Mouse (Mus musculus) embryonic facial prominence, embryonic 13.5 days (tissue): ENCODE data around the gene Trim67. TPM values are rescaled to one million over a fixed set of nuclear protein-coding genes. Genes with fewer than 3 reads are reported as not detected.

Source experiments
- ATAC-seq: fragments of 200-750 bp; cut with Nextera tagmentation; 2 replicates; pipeline ENCODE4 v1.8.0; 2017; ENCODE audit warnings: low read depth; ENCODE audit not compliant: insufficient number of reproducible peaks, insufficient read depth, low FRiP score, low TSS enrichment
- H3K27ac ChIP-seq: fragments of 300-500 bp; sonication (generic); 2 replicates; pipeline ENCODE4 v1.5.1; 2015; ENCODE audit warnings: moderate library complexity, mild to moderate bottlenecking, inconsistent platforms
- H3K27me3 ChIP-seq: fragments of 300-500 bp; sonication (generic); 2 replicates; pipeline ENCODE4 v1.6.1; 2015; ENCODE audit warnings: mild to moderate bottlenecking, inconsistent platforms
- H3K36me3 ChIP-seq: fragments of 300-500 bp; sonication (generic); 2 replicates; pipeline ENCODE4 v1.6.1; 2015; ENCODE audit warnings: mild to moderate bottlenecking, inconsistent platforms
- H3K4me1 ChIP-seq: fragments of 300-500 bp; sonication (generic); 2 replicates; pipeline ENCODE4 v1.6.1; 2015; ENCODE audit warnings: inconsistent platforms
- H3K4me2 ChIP-seq: fragments of 300-500 bp; sonication (generic); 2 replicates; pipeline ENCODE4 v1.6.1; 2015; ENCODE audit warnings: moderate library complexity, mild to moderate bottlenecking, inconsistent platforms
- H3K4me3 ChIP-seq: fragments of 300-500 bp; sonication (generic); 2 replicates; pipeline ENCODE4 v1.5.1; 2015; ENCODE audit warnings: mild to moderate bottlenecking, inconsistent platforms
- H3K9ac ChIP-seq: fragments of 300-500 bp; sonication (generic); 2 replicates; pipeline ENCODE4 v1.6.1; 2015; ENCODE audit warnings: mild to moderate bottlenecking, inconsistent platforms
- H3K9me3 ChIP-seq: fragments of 300-500 bp; sonication (generic); 2 replicates; pipeline ENCODE4 v1.6.1; 2016; ENCODE audit warnings: inconsistent platforms
- WGBS: fragments of 180-500 bp; shearing (Covaris S2); methylation state at CpG from one replicate; pipeline ENCODE4 v1.1.7; 2015; ENCODE audit warnings: mixed read lengths; 5-methylcytosine and 5-hydroxymethylcytosine counted together
- polyA plus RNA-seq: library from polyadenylated mRNA; unstranded; fragments of >200 nt; fragmentation: Nextera tagmentation; extraction: Ambion mirVana; gene quantifications from 2 replicates; pipeline ENCODE4 v1.2.1, GENCODE M21; 2015

Trim67 gene
- polyA plus RNA-seq, result 0.18 and 0.19 TPM in 2 replicates

- WGBS, result 0% methylated on average over 39 of the region's 39 CpGs
- Histone ChIP-seq H3K9ac (peak within 1 kb of the TSS; percentile 51), H3K4me1 (peaks cover 26% of the 10 kb centered on the region), H3K9me3 (no peaks in the 10 kb centered on the region), H3K27ac (no peak within 1 kb of the TSS), H3K4me3 (peak within 1 kb of the TSS; percentile 63), H3K27me3 (peaks cover 78% of the 10 kb centered on the region), H3K4me2 (peak within 1 kb of the TSS; percentile 100), H3K36me3 (no peaks in the 10 kb centered on the region)
- peak; percentile 80 for ATAC-seq
Observed at GRCm38 (mm10) chr8:124792708-124793107, at the start of gene Trim67. Trim67 (plus strand) TSS chr8:124793092.

- no peak overlapping the region for H3K4me2 ChIP-seq
- peaks cover 14% of the 10 kb centered on the region for H3K4me1 ChIP-seq
- no peak overlapping the region for H3K4me3 ChIP-seq
- peaks cover 26% of the 10 kb centered on the region for H3K27me3 ChIP-seq
- ATAC-seq, result no peak
- no peak overlapping the region for H3K9ac ChIP-seq
- 65% methylated on average over 13 of the region's 13 CpGs for WGBS
- no peak overlapping the region for H3K27ac ChIP-seq
- H3K9me3 ChIP-seq, result no peaks in the 10 kb centered on the region
- peaks cover under 1% of the 10 kb centered on the region; the same call in 1 of the 2 replicates for H3K36me3 ChIP-seq
Observed at GRCm38 (mm10) chr8:124746661-124747060, 46.2 kb upstream of the Trim67 start.

- peaks cover 27% of the 10 kb centered on the region for H3K4me1 ChIP-seq
Observed at GRCm38 (mm10) chr8:124751191-124751590, 41.7 kb upstream of the Trim67 start.

DNA sequence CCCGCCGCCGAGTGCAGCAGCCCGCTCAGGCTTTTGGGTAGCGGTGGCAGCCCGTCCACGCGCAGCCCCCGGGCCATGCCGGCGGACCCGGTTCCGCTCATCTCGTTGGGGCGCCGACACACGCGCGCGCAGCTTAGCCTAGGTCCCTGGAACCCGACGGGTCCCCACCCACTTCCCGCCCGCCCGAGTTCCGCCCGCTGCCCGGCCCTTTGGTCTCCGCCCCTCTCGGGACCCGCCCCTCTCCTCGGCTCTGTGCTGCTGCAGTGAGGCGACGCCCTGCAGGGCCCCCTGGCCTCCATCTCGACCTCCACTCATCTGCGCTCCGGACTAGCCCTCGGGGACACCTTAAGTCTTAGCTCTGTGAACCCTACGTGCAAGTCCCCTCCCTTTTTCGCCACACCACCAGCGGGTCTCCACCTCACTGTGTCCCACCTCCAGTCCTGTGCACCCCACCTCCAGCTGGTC, 41.2 kb upstream of the Trim67 start, which contains the start of gene Fam89a:
Gene Fam89a, minus strand, starts transcription at position 124 of the 465 bp plus-strand sequence.
- Histone ChIP-seq H3K27ac (no peak within 1 kb of the TSS), H3K4me1 (peaks cover 27% of the 10 kb centered on the region), H3K4me3 (peak within 1 kb of the TSS; percentile 53), H3K9me3 (no peaks in the 10 kb centered on the region), H3K36me3 (no peaks in the 10 kb centered on the region), H3K4me2 (peak within 1 kb of the TSS; percentile 91), H3K27me3 (peaks cover 63% of the 10 kb centered on the region), H3K9ac (peak within 1 kb of the TSS; percentile 65)
- peak; percentile 81 for ATAC-seq
- WGBS, result under 1% methylated on average over 41 of the region's 41 CpGs

More at GRCm38 (mm10) chr8:124751191-124751590, 41.7 kb upstream of the Trim67 start:
- Histone ChIP-seq H3K4me2 (peak overlapping the region; percentile 91), H3K27ac (no peak overlapping the region), H3K36me3 (no peaks in the 10 kb centered on the region), H3K4me3 (peak overlapping the region; percentile 53), H3K27me3 (peaks cover 63% of the 10 kb centered on the region), H3K9me3 (no peaks in the 10 kb centered on the region), H3K9ac (peak overlapping the region; percentile 65)
- ATAC-seq, result no peak
- under 1% methylated on average over 31 of the region's 31 CpGs for WGBS

DNA sequence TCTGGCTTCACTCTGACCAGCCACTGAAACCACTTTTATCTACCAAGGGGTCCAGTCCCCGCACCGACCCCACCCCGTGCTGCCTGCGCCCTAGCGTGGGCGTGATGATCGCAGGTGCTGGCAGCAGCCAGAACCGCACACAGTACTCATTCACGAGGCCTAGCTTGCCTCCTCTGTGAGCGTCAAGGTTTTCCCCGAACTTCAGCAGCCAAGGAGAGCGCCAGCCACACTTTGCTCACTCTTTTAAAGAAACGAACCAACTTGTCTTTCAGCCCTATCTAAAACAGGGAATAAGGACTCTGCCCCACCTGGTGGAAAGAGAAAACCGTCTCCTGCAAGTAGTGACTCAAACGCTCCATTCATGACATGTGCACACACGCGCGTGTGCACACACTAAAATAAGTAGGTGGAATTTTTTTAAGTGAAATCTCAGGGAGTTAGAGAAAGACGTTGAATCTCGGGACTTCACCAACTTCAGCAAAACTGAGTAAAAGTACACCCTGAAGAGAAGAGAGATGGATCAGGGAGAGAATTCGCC, 40.5 kb upstream of the Trim67 start:
- ATAC-seq, result 0 out of 2 replicates have a peak, but pooled peaks have one; percentile 12
- H3K9ac ChIP-seq, result no peak overlapping the region
- WGBS, result 29% methylated on average over 21 of the region's 21 CpGs
- H3K4me3 ChIP-seq, result peak overlapping the region; percentile 53; the same call in 1 of the 2 replicates
- H3K36me3 ChIP-seq, result no peaks in the 10 kb centered on the region
- H3K4me2 ChIP-seq, result peak overlapping the region; percentile 91
- H3K27me3 ChIP-seq, result peaks cover 63% of the 10 kb centered on the region
- H3K4me1 ChIP-seq, result peaks cover 27% of the 10 kb centered on the region
- H3K9me3 ChIP-seq, result no peaks in the 10 kb centered on the region
- H3K27ac ChIP-seq, result no peak overlapping the region

- no peak overlapping the region for H3K4me3 ChIP-seq
- H3K4me1 ChIP-seq, result peaks cover 27% of the 10 kb centered on the region
- WGBS, result 13% methylated on average over 11 of the region's 11 CpGs
- no peak overlapping the region for H3K27ac ChIP-seq
- H3K27me3 ChIP-seq, result peaks cover 61% of the 10 kb centered on the region
- no peak overlapping the region; the same call in 1 of the 2 replicates for H3K9ac ChIP-seq
- H3K4me2 ChIP-seq, result no peak overlapping the region
- no peaks in the 10 kb centered on the region for H3K36me3 ChIP-seq
- no peak for ATAC-seq
- H3K9me3 ChIP-seq, result no peaks in the 10 kb centered on the region
Observed at GRCm38 (mm10) chr8:124754101-124754791, 38.6 kb upstream of the Trim67 start.

DNA sequence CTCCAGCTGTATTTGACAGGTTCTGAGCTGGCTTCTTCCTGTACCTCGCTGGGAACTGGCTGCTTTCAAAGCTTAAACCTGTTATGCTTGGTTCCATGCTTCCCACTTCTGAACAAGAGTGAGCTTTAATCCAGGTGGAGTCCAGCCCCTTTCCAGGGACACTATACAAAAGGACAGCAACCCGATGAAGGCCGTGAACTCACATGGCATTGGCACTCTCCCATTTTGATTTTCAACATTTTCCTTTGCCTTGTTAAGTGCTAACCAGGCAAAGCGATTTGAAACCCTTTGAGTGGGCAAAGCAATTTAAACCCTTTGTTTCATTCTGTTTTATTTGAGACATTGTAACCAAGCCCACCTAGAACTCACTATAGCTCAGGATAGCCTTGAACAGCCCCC, 38.1 kb upstream of the Trim67 start:
- WGBS, result 37% methylated on average over 4 of the region's 4 CpGs
- Histone ChIP-seq H3K27me3 (peaks cover 56% of the 10 kb centered on the region), H3K4me1 (peaks cover 27% of the 10 kb centered on the region)

GRCm38 (mm10) chr8:124755481-124755880, 37.4 kb upstream of the Trim67 start:
- no peaks in the 10 kb centered on the region for H3K36me3 ChIP-seq
- no peak for ATAC-seq
- peaks cover 22% of the 10 kb centered on the region for H3K4me1 ChIP-seq
- no peak overlapping the region for H3K27ac ChIP-seq
- no peak overlapping the region for H3K9ac ChIP-seq
- no peak overlapping the region for H3K4me3 ChIP-seq
- WGBS, result 70% methylated on average over 8 of the region's 8 CpGs
- no peak overlapping the region for H3K4me2 ChIP-seq
- H3K27me3 ChIP-seq, result peaks cover 49% of the 10 kb centered on the region
- H3K9me3 ChIP-seq, result no peaks in the 10 kb centered on the region

More for the DNA sequence above, 38.1 kb upstream of the Trim67 start:
- H3K36me3 ChIP-seq, result no peaks in the 10 kb centered on the region
- H3K4me2 ChIP-seq, result no peak overlapping the region
- H3K4me3 ChIP-seq, result no peak overlapping the region
- no peaks in the 10 kb centered on the region for H3K9me3 ChIP-seq
- no peak overlapping the region for H3K27ac ChIP-seq
- no peak for ATAC-seq
- H3K9ac ChIP-seq, result no peak overlapping the region

GRCm38 (mm10) chr8:124756153-124756552, 36.7 kb upstream of the Trim67 start:
- H3K9me3 ChIP-seq, result no peaks in the 10 kb centered on the region
- no peaks in the 10 kb centered on the region for H3K36me3 ChIP-seq
- H3K9ac ChIP-seq, result no peak overlapping the region
- H3K27ac ChIP-seq, result no peak overlapping the region
- H3K27me3 ChIP-seq, result peaks cover 42% of the 10 kb centered on the region
- ATAC-seq, result no peak
- H3K4me2 ChIP-seq, result no peak overlapping the region
- WGBS, result 59% methylated on average over 2 of the region's 2 CpGs
- peaks cover 17% of the 10 kb centered on the region for H3K4me1 ChIP-seq
- no peak overlapping the region for H3K4me3 ChIP-seq

- Histone ChIP-seq H3K9ac (no peak overlapping the region), H3K36me3 (no peaks in the 10 kb centered on the region), H3K4me3 (no peak overlapping the region), H3K4me1 (peaks cover 13% of the 10 kb centered on the region), H3K27me3 (peaks cover 38% of the 10 kb centered on the region), H3K9me3 (no peaks in the 10 kb centered on the region), H3K27ac (no peak overlapping the region), H3K4me2 (no peak overlapping the region)
- WGBS, result 34% methylated on average over 5 of the region's 5 CpGs
- ATAC-seq, result no peak
Observed at GRCm38 (mm10) chr8:124756601-124757000, 36.3 kb upstream of the Trim67 start.

- H3K36me3 ChIP-seq, result no peaks in the 10 kb centered on the region
- no peak overlapping the region for H3K4me3 ChIP-seq
- ATAC-seq, result no peak
- H3K9me3 ChIP-seq, result no peaks in the 10 kb centered on the region
- H3K9ac ChIP-seq, result no peak overlapping the region
- H3K4me1 ChIP-seq, result peaks cover 7% of the 10 kb centered on the region; the same call in 1 of the 2 replicates
- 54% methylated on average over 3 of the region's 3 CpGs for WGBS
- H3K27me3 ChIP-seq, result peaks cover 18% of the 10 kb centered on the region
- H3K27ac ChIP-seq, result no peak overlapping the region
- H3K4me2 ChIP-seq, result no peak overlapping the region
Observed at GRCm38 (mm10) chr8:124758544-124758943, 34.3 kb upstream of the Trim67 start.

DNA sequence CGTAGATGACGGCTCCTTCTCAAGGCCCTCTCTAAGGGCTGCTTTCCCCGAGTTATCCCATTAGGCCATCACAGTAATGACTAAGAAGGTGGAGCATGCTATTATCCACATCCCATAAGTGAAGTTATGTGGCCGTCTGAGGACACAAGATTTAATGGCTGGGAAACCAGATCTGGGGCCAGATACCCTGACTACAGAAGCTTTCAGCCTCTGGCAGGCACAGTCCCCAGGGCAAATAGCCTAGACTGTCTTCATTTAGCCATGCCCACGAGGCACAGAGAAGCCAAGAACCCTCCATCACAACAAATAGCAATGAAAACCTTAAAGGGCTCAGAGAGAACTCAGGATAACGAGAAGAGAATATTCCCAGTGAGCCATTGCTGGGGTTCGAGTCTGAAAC, 29.8 kb upstream of the Trim67 start:
- no peaks in the 10 kb centered on the region for H3K36me3 ChIP-seq
- H3K27ac ChIP-seq, result no peak overlapping the region
- H3K4me2 ChIP-seq, result no peak overlapping the region
- ATAC-seq, result no peak
- WGBS, result 44% methylated on average over 7 of the region's 7 CpGs
- H3K27me3 ChIP-seq, result no peaks in the 10 kb centered on the region
- no peak overlapping the region for H3K4me3 ChIP-seq
- no peak overlapping the region for H3K9ac ChIP-seq
- H3K4me1 ChIP-seq, result no peaks in the 10 kb centered on the region
- H3K9me3 ChIP-seq, result no peaks in the 10 kb centered on the region
